Comparison of ENCODE assay signal across 8 mouse cellular contexts in genomic region chr11:3202231-3202701, GRCm38 (mm10). TPM values are rescaled to one million over a fixed set of nuclear protein-coding genes. Genes with fewer than 3 reads are reported as not detected.
DNase-seq lines count a peak whose midpoint lies in the region; ATAC-seq and TF ChIP-seq lines count a peak whose summit lies in the region.

TSS of gene Eif4enif1 (plus strand) at chr11:3202392.

- peaks cover 35% of the 10 kb centered on the region for H3K4me1 ChIP-seq in E14TG2a.4 (replicated peaks; ENCODE audit: low read depth, low read length)
- H3K4me1 ChIP-seq in forebrain, embryonic 14.5 days (ENCODE audit: control insufficient read depth, insufficient read depth, low read length) = no peaks in the 10 kb centered on the region
- H3K4me1 ChIP-seq in neural tube, embryonic 15.5 days = peaks cover 11% of the 10 kb centered on the region

- H3K4me3 ChIP-seq in E14TG2a.4 (replicated peaks; ENCODE audit: low read length) = peak within 1 kb of the TSS; percentile 76
- peak within 1 kb of the TSS; percentile 33 for H3K4me3 ChIP-seq in forebrain, embryonic 14.5 days (ENCODE audit: low read depth, low read length)
- peak within 1 kb of the TSS; percentile 40 for H3K4me3 ChIP-seq in neural tube, embryonic 15.5 days (replicated peaks)

- intact Hi-C loops in heart, postnatal 14 days (cut with DNase I) = no loop called here

- peak within 1 kb of the TSS; percentile 34 for H3K4me2 ChIP-seq in forebrain, embryonic 14.5 days (ENCODE audit: low read length)
- H3K4me2 ChIP-seq in neural tube, embryonic 15.5 days = peak within 1 kb of the TSS; percentile 47

- H3K27ac ChIP-seq in forebrain, embryonic 14.5 days (ENCODE audit: low read depth, low read length) = peak within 1 kb of the TSS; percentile 21; the same call in 1 of the 2 replicates
- peak within 1 kb of the TSS; percentile 71 for H3K27ac ChIP-seq in neural tube, embryonic 15.5 days (replicated peaks)

- WGBS in forebrain, embryonic 14.5 days = under 1% methylated on average over 43 of the region's 57 CpGs
- WGBS in neural tube, embryonic 15.5 days = under 1% methylated on average over 49 of the region's 57 CpGs

- H3K9ac ChIP-seq in forebrain, embryonic 14.5 days (ENCODE audit: low read length) = peak within 1 kb of the TSS; percentile 45
- peak within 1 kb of the TSS; percentile 33 for H3K9ac ChIP-seq in neural tube, embryonic 15.5 days (replicated peaks)

- H3K27me3 ChIP-seq in E14TG2a.4 (ENCODE audit: insufficient read depth, low read length) = no peaks in the 10 kb centered on the region
- no peaks in the 10 kb centered on the region for H3K27me3 ChIP-seq in forebrain, embryonic 14.5 days (replicated peaks; ENCODE audit: control insufficient read depth, insufficient read depth, low read length)
- H3K27me3 ChIP-seq in neural tube, embryonic 15.5 days (replicated peaks) = no peaks in the 10 kb centered on the region

- DNase-seq in forebrain, embryonic 14.5 days (ENCODE audit: low spot score) = peak; percentile 90
- DNase-seq in heart, postnatal 14 days = peak; percentile 93 to 94
- peak; percentile 93 for DNase-seq in layer of hippocampus, adult 11-12 months (ENCODE audit: low spot score)
- DNase-seq in lung, adult 18-20 months = peak; percentile 88 to 91
- peak; percentile 90 for DNase-seq in testis, postnatal 14 days (ENCODE audit: low spot score)

- TF ChIP-seq CTCF in E14TG2a.4 (conservative IDR thresholded peaks at IDR 0.05; ENCODE audit: low read length) = no peak

- H3K9me3 ChIP-seq in E14TG2a.4 (ENCODE audit: low read length) = no peaks in the 10 kb centered on the region
- H3K9me3 ChIP-seq in forebrain, embryonic 14.5 days (replicated peaks; ENCODE audit: control insufficient read depth, low read length) = no peaks in the 10 kb centered on the region
- H3K9me3 ChIP-seq in neural tube, embryonic 15.5 days (replicated peaks) = no peaks in the 10 kb centered on the region

- ATAC-seq in cerebellum, adult (ENCODE audit: insufficient number of reproducible peaks, low FRiP score, low TSS enrichment) = peak; percentile 39; the same call in 1 of the 2 replicates
- ATAC-seq in forebrain, embryonic 14.5 days = peak; percentile 89
- peak; percentile 87 for ATAC-seq in neural tube, embryonic 15.5 days (ENCODE audit: low FRiP score)

- peaks cover 30% of the 10 kb centered on the region for H3K36me3 ChIP-seq in E14TG2a.4 (ENCODE audit: insufficient read depth, low read length)
- peaks cover 17% of the 10 kb centered on the region for H3K36me3 ChIP-seq in forebrain, embryonic 14.5 days (ENCODE audit: control insufficient read depth, insufficient read depth, low read length)
- peaks cover 20% of the 10 kb centered on the region for H3K36me3 ChIP-seq in neural tube, embryonic 15.5 days

RNA-seq across cellular contexts. Expression of gene Eif4enif1, which starts in this region (rescaled TPM):
- 36.7 and 40.4 TPM in 2 replicates for polyA plus RNA-seq in forebrain, embryonic 14.5 days (2014; fragmentation: Nextera tagmentation; extraction: Ambion mirVana)
- total RNA-seq in heart, postnatal 14 days (2021) = 10 to 100 TPM; 41.5 to 43.0 TPM
- polyA plus RNA-seq in neural tube, embryonic 15.5 days (2015; fragmentation: Nextera tagmentation; extraction: Ambion mirVana) = 48.1 and 53.1 TPM in 2 replicates

Comparison
In these comparisons a context has a peak if more than half of its experiments do, and no peak if none do; other contexts are left out.
1. Peak in every context shown above with its lines: DNase-seq, ATAC-seq, H3K4me3 ChIP-seq and H3K27ac ChIP-seq.
2. ATAC-seq: peak in every context shown above with its lines; median percentile 89 in forebrain, embryonic 14.5 days; 87 in neural tube, embryonic 15.5 days; 39 in cerebellum, adult.